Mouse (Mus musculus) urinary bladder, adult 18-20 months (tissue): ENCODE results near the gene Hnrnpf.
"Not testable (repeated sequence)": the region's sequence is repeated elsewhere in the genome, so short reads cannot be mapped to it uniquely, and the experiment has no call there.

ENCODE experiments used
- DNase-seq, 2 experiments: peaks; one replicate each; pipeline ENCODE4 v3.0.0; 2022; ENCODE audit warnings: low spot score in 2 of 2, mixed read lengths in 2 of 2

Gene Hnrnpf

GRCm38 (mm10) chr6:117900126-117901080 is at the start of gene Hnrnpf:
Gene Hnrnpf (plus strand): TSS chr6:117900324.
- no peak for DNase-seq

GRCm38 (mm10) chr6:117851747-117852146 is 48.4 kb upstream of the Hnrnpf start:
- no peak for DNase-seq

- no peak for DNase-seq
Observed at GRCm38 (mm10) chr6:117857990-117858389, 42.1 kb upstream of the Hnrnpf start.

GRCm38 (mm10) chr6:117861848-117862247 is 38.3 kb upstream of the Hnrnpf start, which contains the start of gene Zfp239:
Gene Zfp239 (plus strand): TSS chr6:117862100.
- DNase-seq: no peak

- DNase-seq: no peak
Observed at GRCm38 (mm10) chr6:117862465-117862864, 37.7 kb upstream of the Hnrnpf start.

GRCm38 (mm10) chr6:117862899-117863620 is 37.1 kb upstream of the Hnrnpf start:
- peak in 1 of 2 experiments; percentile 19 for DNase-seq

GRCm38 (mm10) chr6:117863751-117864150 is 36.4 kb upstream of the Hnrnpf start:
- no peak for DNase-seq

GRCm38 (mm10) chr6:117868187-117868586 is 31.9 kb upstream of the Hnrnpf start:
- DNase-seq: no peak

- DNase-seq: no peak
Observed at GRCm38 (mm10) chr6:117871034-117871433, 29.1 kb upstream of the Hnrnpf start.

- DNase-seq: not testable (repeated sequence)
Observed at GRCm38 (mm10) chr6:117873450-117873849, 26.7 kb upstream of the Hnrnpf start.

GRCm38 (mm10) chr6:117874621-117875281 is 25.4 kb upstream of the Hnrnpf start:
- no peak for DNase-seq

- DNase-seq: peak in 1 of 2 experiments; percentile 88
Observed at GRCm38 (mm10) chr6:117878700-117879407, 21.3 kb upstream of the Hnrnpf start.

- DNase-seq: peak; percentile 98 to 99
Observed at GRCm38 (mm10) chr6:117879408-117880115, 20.6 kb upstream of the Hnrnpf start.

- no peak for DNase-seq
Observed at GRCm38 (mm10) chr6:117880394-117880838, 19.7 kb upstream of the Hnrnpf start.

GRCm38 (mm10) chr6:117881229-117881628 is 18.9 kb upstream of the Hnrnpf start:
- DNase-seq: no peak

- DNase-seq: no peak
Observed at GRCm38 (mm10) chr6:117881997-117882396, 18.1 kb upstream of the Hnrnpf start.

- no peak for DNase-seq
Observed at GRCm38 (mm10) chr6:117885943-117886342, 14.2 kb upstream of the Hnrnpf start.

- no peak for DNase-seq
Observed at GRCm38 (mm10) chr6:117888032-117888431, 12.1 kb upstream of the Hnrnpf start.

GRCm38 (mm10) chr6:117888642-117889096 is 11.5 kb upstream of the Hnrnpf start:
- DNase-seq: no peak

GRCm38 (mm10) chr6:117890257-117890656 is 9.9 kb upstream of the Hnrnpf start:
- no peak for DNase-seq
